Mouse (Mus musculus): ENCODE measurements around the gene Actr2. TPM values are rescaled to one million over a fixed set of nuclear protein-coding genes. Genes with fewer than 3 reads are reported as not detected.
A peak's percentile ranks its signal among the peaks of the same experiment; 100 is the strongest.
"Not testable (repeated sequence)": the region's sequence is repeated elsewhere in the genome, so short reads cannot be mapped to it uniquely, and the experiment has no call there.

Actr2 gene
- total RNA-seq (2015) (214 and 237 TPM in 2 replicates), total RNA-seq (2017) (237 and 264 TPM in 2 replicates)

DNA sequence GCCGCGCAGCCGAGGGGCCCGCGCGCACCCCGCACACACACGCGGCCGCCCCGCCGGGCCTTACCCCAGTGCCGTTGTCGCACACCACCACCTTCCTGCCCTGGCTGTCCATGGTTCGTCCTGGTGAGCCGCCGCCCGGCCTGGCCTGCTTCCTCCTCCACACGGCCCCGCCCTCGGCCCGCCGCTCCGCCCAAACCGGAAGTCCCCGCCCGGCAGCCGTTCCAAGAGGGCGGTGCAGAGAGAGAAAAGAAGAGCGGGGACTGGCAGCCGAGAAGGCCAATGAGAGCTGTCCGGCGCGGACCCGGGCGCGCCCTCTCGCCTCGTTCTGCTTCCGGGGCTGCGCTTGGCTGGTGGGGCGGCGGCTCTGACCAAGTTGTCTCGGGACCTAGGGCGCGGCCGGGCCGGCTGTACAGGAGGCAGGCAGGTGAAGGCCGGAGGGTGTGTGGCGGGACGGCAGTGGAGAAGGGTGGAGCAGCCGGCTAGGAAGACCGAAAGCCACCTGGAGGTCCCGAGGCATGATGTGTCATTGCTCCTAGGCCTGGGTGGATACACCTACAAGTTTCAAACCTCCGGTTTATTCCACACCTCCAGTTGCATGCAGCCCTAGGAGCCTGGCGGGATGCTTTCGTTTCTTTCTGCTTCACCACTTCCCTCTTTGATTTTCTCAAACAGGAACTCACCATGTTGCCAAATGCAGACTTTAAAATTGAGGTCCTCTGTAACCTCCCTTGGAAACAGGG, at the start of gene Actr2:
Actr2 (minus strand) TSS at position 173 of the 740 bp plus-strand sequence.
- ATAC-seq (replicated peaks; ENCODE audit: poor library complexity), result peak; percentile 84

DNA sequence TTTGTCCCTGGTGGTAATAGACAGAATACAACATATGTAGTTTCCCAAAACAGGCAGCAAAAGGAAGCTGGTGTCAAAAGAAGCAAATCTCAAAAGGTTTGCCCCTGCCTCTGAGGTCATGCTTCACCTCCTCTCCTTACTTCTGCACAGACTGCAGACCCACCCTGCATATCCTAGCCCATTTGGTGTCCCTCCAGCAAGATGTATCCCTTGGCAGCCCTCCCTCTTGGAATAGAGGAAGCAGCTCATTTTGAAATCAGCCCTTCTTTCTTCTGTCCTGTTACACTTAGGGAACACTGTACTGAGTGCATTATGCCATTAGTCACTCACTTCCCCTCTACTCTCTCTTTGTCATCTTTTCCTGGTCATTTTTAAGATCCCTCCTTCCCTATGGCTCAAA, 46.2 kb upstream of the Actr2 start:
- ATAC-seq (replicated peaks; ENCODE audit: poor library complexity), result peak; percentile 96

DNA sequence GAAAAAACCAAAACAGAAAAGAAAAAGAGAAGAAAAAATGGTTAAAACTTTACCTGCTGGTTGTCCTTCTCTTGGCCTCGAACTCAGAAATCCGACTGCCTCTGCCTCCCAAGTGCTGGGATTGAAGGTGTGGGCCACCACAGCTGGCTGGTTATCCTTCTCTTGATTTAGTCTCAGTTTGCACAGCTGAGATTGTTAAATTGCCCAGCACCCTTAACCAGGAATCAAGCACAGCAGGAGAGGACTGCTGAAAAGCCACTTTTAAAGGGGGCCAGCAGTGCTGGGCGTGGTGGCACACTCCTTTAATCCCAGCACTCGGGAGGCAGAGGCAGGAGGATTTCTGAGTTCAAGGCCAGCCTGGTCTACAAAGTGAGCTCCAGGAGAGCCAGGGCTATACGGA, 40.8 kb upstream of the Actr2 start:
- ATAC-seq (replicated peaks; ENCODE audit: poor library complexity), result not testable (repeated sequence)

DNA sequence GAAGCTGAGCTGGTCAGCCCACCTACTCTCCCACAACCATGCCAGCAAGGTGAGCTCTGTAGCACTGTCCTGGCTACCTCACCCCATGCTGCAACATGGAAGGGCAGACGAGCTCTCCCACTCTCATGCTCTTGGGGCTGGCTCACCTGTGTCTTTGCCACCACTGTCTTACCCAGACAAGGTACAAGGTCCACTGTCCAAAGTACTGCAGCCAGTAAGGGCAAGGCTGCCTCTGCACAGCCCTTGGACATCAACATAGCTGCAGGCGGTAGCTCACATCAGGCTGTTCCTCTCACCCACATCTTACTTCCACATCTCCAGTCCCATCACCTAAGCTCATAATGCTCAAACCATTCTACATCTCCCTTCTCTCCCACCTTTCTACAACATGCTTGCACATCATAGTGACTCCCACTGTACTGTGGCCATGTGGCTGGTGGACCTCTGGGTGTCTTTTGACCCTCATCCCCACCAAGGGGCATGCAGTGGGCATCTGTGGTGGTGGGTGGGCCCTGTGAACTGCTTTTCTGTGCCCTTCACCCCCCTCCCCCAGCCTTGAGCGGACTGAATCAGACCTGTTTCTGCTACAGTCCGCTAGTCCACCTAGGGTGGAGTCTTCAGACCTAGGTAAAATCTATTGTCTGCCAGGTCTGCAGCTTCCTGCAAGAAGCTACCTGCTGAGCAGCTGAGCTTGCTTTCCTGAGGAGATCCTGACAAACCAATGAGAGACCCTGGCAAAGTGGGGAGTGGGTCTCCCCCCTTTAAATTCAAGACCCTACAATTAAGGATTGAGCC, 39.6 kb upstream of the Actr2 start:
- no peak for ATAC-seq (replicated peaks; ENCODE audit: poor library complexity)

DNA sequence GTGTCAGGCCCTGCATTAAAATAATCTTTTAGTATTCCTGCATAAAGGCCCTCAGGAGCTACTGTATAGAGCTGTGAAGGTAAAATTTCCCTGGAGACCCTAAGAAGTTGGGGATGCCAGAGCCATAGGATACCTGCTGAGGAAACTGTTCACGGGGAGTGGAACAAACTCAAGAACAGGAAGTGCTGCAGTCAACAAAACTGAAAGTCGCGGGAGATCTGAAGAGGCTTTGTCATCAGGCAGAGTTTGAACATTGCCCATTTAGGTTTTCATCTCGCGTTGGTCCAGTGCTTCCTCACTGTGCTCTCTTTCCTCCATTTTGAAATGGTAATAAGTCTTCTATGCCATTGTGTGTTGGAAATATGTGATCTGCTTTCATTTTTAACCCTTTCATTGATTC, 38.6 kb upstream of the Actr2 start:
- ATAC-seq (replicated peaks; ENCODE audit: poor library complexity), result peak; percentile 46; the same call in 1 of the 2 replicates

DNA sequence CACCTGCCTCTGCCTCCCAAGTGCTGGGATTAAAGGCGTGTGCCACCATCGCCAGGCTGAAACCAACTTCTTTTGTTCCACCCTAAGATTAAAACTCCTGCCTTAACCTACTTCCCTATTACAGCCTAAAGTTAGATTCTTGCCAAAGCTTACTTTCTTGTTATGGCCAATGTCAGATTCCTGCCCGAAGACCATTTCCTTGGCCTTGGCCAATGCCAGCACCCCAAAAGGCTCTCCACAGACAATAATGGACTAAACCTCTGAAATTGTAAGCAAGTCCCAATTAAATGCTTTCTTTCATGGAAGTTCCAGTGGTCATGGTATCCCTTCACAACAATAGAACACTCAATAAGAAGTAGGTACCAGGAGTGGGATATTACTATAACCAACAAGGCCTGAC, 37.2 kb upstream of the Actr2 start:
- ATAC-seq (replicated peaks; ENCODE audit: poor library complexity), result no peak

DNA sequence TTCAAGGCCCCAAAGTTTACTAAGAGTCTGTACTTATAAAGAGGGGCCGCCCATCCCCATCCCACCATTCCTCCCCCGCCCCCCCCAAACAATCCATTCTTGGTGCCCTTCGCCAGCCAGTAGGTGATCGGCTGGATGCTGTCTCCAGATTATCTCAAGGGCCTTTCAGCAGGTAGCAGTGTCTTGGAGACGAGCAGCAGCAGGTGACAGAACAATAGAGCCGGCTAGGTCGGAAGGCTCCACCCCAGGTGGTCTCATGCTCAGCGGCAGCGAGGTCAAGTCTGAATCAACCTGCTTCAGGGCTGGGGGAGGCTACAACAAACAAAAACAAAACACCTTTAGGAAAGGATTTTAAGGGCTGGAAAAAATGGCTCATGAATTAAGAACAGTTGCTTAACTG, 32.7 kb upstream of the Actr2 start:
- no peak for ATAC-seq (replicated peaks; ENCODE audit: poor library complexity)

DNA sequence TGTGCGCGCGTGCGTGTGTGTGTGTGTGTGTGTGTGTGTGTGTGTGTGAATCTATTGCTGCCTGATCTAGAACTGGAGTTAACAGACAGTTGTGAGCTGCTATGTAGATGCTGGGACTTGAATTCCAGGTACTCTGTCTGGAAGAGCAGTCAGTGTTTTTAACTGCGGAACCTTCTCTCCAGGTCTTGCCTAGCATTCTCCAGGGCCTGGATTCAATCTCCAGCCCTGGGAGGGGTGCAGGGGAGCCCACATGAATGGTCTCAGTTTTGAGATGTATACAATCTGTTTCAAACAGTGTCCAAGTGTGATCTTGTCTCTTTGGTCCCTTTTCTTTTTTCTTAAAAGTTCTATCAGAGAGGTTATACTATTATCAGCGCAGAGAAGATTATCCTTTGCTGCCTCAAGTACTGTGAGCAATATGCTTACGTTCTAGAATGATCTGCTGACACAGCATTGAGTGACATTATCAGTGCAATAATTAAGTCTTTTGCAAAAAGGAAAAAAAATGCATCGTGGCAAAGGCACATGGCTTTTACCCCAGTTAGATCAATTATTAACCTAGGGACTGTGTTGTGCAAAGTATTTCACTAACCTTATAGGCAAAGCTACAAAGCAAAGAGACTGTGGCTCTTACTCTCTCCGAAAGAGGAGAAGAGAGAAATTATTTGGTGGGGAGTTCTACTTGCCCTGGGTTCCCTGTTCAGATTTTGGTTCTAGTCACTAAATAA, 32.0 kb upstream of the Actr2 start:
- ATAC-seq (replicated peaks; ENCODE audit: poor library complexity), result no peak

DNA sequence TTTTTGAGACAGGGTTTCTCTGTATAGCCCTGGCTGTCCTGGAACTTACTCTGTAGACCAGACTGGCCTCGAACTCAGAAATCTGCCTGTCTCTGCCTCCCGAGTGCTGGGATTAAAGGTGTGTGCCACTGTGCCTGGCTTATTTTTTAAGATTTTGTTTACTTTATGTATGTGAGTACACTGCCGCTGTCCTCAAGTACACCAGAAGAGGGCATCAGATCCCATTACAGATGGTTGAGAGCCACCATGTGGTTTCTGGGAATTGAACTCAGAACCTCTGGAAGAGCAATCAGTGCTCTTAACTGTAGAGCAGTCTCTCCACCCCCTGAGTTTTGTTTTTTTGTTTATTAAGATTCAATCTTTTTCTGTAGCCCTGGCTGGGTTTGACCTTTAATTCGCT, 31.0 kb upstream of the Actr2 start:
- peak; percentile 55; the same call in 1 of the 2 replicates for ATAC-seq (replicated peaks; ENCODE audit: poor library complexity)

DNA sequence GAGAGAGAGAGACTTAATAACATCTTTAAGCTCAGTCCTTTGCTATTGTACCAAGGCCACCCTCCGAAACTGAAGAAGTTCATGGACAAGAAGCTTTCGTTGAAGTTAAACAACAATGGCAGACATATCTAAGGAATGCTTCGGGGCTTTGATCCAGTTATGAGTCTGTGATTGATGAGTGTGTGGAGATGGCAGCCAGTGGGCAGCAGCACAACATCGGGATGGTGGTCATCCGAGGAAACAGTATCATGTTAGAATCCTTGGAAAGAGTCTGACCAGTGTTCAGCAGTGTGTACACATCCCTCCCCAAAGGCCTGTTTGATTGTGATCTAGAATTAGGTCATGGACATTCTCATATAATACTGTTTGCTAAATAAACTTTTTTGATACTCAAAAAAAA, 29.8 kb upstream of the Actr2 start:
- ATAC-seq (replicated peaks; ENCODE audit: poor library complexity), result no peak

DNA sequence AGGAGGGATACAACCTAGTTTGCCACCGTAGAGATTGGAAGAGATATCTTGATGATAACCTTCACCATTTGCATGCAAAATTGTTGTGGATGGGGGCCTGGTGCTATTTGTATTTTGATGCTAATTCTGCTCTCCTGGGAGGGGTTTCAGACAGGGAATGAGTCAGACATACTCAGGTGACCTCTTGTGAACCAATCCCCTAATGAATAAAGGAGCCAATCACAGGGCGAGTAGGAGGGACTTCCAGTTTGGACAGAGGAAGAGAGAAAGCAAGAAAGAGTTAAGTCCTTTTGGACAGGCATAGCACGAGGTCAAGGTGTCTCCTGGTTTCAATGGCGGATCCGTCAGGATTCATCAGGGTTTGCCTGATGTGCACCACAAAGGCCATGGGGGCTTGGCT, 27.6 kb upstream of the Actr2 start:
- no peak for ATAC-seq (replicated peaks; ENCODE audit: poor library complexity)

DNA sequence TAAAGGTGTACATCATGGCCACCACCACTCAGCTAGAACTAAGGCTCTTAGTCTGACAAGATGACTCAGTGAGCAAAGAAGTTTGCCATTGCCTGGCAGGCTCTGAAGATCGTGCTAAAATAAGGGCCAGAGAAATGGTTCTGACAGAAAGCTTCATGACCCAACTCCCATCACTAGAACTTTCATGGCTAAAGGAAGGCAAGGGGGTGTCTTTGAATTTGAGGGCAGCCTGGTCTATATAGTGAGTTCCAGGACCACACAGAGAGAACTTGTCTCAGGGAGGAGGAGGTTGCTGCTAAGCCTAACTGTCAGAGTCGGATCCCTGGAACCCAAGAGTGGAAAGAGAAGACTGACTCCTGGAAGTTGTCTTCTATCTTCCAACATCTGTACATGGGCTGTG, 27.0 kb upstream of the Actr2 start:
- ATAC-seq (replicated peaks; ENCODE audit: poor library complexity), result no peak

DNA sequence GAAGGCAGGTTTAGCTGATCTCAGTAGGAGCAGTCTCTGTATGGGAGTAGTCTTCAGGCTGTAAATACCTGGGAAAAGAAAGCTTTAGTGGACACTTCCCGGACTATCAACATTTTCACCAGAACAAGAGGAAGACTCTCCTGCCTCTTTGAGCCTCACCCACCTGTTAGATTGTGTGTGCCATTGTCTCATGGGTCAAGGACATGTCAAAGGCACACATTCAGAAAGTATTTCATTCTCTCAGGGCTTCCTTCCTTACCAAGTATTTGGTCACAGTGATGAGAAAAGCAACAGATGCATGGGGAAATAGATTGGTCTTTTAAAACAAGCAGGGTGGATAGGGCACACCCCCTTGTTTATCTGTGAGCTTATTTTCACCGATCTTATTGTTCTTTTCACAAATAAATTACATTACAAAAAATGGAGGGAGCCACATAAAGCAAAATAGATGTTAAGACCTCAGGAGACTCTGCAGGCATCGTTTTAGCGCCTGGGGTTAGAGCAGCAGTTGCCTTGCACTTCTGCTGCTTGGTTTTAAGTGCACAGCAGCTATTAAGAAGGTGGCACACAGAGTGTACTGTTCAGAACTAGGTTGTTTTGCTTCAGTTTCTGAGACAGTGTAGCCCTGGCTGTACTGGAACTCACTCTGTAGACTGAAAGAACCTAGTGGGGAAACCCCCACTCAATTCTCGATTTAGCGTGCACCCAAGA, 25.9 kb upstream of the Actr2 start:
- ATAC-seq (replicated peaks; ENCODE audit: poor library complexity), result no peak

DNA sequence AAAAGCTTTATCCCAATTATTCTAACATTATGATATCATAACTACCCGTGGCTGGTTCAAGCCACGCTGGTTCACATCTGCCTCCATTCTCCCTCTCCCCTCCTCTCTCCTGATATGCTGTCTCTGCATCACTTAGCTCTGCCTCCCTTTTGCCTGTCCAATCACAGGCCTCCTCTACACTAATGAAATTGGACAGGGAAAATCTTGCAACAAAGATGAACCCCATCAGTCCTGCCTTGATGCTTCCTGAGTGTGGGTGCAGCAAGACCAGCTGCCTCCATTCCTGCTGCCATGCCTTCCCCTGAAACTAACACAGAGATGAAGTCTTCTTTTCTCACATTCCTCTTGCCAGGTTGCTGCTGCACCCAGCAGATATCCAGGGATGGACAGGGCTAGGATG, 25.2 kb upstream of the Actr2 start:
- no peak for ATAC-seq (replicated peaks; ENCODE audit: poor library complexity)

DNA sequence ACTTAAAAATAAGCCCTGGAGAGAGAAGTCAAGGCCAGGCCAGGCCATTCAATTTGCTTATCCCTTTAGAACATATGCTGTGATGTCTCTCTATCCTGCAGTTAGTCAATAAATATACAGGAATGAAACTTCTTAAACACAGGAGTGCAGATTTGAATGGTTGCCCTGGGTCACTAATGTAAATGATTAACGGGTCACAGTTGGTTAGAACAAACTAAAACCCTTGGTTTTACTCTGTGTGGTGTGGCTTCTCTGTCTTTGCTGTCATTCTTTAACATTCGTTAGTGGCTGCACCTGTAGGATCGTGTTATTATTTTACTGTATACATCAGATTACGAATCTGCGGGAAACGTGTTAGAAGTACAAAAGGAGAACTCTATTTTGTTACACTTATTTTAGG, 23.6 kb upstream of the Actr2 start:
- no peak for ATAC-seq (replicated peaks; ENCODE audit: poor library complexity)

DNA sequence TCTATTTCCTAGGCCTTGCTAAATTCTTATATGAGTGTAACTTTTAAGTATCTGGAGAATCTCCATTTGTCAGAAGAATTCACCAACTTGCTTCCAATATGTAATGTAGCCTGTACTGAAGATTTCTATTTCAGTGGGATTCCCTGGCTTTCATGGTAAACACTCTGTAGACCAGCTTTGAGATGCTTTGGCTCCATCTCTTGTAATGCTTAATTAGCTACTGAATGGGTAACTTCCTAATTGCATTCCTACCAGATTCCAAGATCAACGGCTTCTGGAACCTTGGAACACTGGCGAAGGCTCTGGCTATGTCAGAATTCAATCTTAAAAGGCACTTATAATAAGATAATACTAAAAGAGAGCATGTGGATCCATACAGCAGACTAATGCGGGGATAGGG, 22.2 kb upstream of the Actr2 start:
- not testable (repeated sequence) for ATAC-seq (replicated peaks; ENCODE audit: poor library complexity)

DNA sequence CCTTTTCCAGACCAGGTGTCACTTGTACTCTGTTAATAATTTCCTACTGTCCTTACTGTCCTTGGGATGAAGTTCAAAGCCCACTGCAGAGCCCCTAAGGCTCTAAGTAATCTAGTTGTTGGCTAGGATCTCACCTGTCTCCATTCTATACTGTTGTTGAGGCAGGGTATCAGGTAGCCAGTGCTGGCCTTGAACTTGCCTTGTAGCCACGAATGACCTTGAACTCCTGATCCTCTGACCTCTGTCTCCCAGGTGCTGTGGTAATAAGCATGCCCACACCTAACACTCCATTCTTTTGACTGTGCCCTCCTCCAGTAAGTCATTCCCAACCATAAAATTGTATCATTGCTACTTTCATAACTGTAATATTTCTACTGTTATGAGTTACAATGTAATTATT, 21.0 kb upstream of the Actr2 start:
- ATAC-seq (replicated peaks; ENCODE audit: poor library complexity), result no peak

DNA sequence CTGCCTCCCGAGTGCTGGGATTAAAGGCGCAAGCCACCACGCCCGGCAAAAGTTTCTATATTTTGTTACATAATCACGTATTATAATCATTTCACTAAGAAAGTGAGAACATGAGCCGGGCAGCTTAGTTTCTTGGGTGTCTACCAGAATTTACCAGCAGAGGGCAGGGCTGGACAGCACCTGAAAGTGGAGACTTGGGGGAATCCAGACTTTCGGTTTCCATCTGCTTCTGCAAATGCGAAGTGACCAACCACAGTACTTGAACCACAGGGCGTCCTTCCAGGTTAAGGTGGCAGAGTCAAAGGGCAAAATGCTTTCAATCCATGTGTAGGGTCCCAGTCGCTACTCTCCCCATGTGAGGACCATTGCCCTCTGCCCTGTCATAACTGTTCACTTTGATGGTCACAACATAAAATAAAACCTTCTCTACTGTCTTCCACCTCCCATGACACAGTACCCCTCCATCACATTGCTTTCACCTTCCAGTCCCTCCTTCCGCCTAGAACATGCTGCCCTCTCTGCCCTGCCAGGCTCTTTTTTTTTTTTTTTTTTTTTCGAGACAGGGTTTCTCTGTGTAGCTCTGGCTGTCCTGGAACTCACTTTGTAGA, 20.3 kb upstream of the Actr2 start:
- peak; percentile 100 for ATAC-seq (replicated peaks; ENCODE audit: poor library complexity)

DNA sequence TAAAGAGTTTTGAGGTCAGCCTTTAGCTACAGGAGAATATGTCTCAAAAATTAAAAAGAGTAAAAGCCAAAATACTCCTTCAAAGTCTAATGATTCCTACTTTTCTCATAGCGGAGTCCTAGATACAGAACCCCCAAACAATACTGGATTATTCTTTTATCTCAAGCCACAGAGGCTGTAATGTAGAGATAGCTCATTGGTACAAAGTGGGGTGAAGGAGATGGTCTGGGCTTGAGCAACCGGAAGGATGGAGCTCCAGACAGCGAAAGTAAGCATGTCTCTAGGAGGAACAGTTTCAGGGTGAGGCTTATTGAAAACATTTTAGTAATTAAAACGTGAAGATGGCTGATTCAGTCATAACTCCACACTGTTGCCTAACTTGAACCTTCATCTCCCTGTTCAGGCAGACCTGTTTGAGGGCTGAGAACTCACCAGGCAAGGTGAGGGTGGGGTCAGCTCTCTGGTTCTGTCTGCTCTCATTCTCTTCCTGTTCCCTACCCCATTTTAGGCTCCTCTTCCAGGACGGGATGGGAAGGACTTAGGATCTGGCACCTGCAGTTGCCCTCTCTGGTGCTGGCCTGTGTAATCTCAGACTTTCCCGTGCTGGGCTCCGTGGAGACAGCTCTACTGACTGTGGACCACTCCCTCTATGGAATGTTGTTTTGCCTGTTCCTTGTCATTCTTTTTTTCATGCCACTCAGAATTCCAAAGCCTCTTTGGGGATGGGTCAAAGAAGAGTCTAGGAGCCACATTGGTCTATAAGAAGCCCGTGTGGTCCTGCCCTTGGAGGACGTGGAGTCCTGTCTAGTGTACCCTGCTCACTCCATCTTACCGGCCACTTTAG, 14.2 kb upstream of the Actr2 start:
- ATAC-seq (replicated peaks; ENCODE audit: poor library complexity), result peak; percentile 54; the same call in 1 of the 2 replicates

DNA sequence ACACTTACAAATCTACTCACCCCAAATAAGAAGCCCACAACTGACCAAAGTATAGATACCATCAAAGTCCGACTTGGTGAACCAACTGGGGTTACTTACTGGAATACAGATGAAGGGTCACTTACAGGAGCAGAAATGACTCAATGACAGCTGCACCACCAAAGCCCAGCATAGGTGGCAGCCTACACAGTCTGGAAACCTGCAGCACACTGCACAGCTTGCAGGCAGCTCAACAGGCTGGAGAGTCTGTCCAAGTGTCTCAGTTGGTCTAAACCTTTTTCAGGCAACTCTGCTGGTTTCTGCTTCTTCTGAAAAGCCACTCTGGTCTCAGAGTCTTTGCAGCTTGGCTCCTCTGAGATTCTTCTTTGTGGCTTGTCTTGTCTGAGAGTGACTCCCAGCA, 12.7 kb upstream of the Actr2 start:
- ATAC-seq (replicated peaks; ENCODE audit: poor library complexity), result 0 out of 2 replicates have a peak, but pooled peaks have one; percentile 31
